Mouse (Mus musculus): ENCODE results near the gene Gabbr1. TPM values are rescaled to one million over a fixed set of nuclear protein-coding genes. Genes with fewer than 3 reads are reported as not detected.

The Gabbr1 gene
- polyA plus RNA-seq, 1 experiment, result 0.90 TPM

DNA sequence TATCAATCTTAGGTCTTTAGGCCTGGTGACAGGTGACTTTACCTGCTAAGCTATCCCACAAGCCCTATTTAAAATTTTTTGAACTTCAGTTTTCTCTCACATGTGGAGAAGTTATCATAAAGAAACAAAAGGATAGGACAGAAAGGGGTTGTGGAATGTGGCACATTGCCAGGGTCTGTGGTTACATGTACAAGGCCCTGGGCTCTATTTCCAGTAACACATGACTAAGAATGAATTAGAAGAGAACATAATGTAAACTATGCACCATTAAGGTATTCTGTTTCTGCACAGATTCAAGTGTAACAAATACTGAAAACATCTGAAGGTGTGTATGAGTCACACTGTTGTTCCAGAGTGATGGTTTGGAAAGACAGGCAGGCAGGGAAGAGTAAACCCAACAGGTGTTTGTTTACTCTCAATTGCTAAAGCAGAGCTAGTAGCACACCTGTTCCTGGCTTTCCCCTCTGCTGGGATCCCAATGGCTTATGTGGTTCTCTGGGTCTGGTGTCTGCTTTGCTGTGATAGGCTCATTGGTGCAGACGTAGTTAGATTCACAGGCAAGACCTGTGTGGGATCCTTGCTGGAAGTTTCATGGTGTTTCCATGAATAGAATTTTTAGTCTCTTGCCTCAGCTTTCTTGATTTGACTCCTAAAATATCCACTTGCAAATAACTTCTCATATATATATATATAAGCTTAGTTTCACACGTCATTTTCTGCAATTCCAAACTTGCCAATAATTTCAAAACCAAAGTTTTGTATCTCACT lies 6.5 kb upstream of the Gabbr1 start:
- TF ChIP-seq POLR2A (IDR thresholded peaks at IDR 0.05; ENCODE audit: borderline replicate concordance, low read depth, low read length) (no peak), CTCF (IDR thresholded peaks at IDR 0.05; ENCODE audit: low read depth, low read length) (no peak)
- no peaks in the 10 kb centered on the region for H3K4me1 ChIP-seq (ENCODE audit: control insufficient read depth, insufficient read depth, low read length)
- no peak overlapping the region for H3K27ac ChIP-seq (ENCODE audit: insufficient read depth, low read depth, low read length)
- H3K4me3 ChIP-seq (ENCODE audit: insufficient read depth, low read length), result no peak overlapping the region

DNA sequence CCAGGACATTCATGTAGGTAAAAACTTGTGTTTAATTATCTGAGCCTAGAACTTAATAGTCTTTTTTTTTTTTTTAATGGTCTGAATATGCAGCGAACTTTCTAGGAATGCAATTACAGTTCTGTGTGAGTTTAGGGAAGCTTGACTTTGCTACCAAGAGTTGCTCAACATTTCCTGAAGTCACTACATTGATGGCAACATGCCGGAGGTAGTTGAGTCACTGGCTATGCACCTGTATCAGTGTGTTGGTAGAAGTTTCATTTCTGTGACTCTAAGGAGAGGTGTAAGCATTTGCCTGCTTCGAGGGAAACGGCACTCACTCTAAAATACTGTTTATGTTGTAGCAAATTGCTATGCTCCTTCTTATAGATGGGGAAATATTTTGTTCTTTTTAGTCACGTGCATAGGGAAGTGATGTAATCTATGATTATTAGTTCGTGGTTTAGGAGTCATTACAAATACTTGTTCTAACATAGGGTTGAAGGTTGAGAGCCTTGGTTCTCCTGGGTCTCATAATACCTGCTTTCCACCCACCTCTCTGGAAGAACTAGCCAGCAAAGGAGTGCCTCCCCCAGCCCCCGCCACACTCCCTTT lies 1.0 kb upstream of the Gabbr1 start:
- Histone ChIP-seq H3K4me1 (ENCODE audit: control insufficient read depth, insufficient read depth, low read length) (peaks cover 6% of the 10 kb centered on the region; the same call in 1 of the 2 replicates), H3K27ac (ENCODE audit: insufficient read depth, low read depth, low read length) (no peak overlapping the region), H3K4me3 (ENCODE audit: insufficient read depth, low read length) (no peak overlapping the region)
- no peak for TF ChIP-seq CTCF (IDR thresholded peaks at IDR 0.05; ENCODE audit: low read depth, low read length)
- TF ChIP-seq POLR2A (IDR thresholded peaks at IDR 0.05; ENCODE audit: borderline replicate concordance, low read depth, low read length), result no peak

DNA sequence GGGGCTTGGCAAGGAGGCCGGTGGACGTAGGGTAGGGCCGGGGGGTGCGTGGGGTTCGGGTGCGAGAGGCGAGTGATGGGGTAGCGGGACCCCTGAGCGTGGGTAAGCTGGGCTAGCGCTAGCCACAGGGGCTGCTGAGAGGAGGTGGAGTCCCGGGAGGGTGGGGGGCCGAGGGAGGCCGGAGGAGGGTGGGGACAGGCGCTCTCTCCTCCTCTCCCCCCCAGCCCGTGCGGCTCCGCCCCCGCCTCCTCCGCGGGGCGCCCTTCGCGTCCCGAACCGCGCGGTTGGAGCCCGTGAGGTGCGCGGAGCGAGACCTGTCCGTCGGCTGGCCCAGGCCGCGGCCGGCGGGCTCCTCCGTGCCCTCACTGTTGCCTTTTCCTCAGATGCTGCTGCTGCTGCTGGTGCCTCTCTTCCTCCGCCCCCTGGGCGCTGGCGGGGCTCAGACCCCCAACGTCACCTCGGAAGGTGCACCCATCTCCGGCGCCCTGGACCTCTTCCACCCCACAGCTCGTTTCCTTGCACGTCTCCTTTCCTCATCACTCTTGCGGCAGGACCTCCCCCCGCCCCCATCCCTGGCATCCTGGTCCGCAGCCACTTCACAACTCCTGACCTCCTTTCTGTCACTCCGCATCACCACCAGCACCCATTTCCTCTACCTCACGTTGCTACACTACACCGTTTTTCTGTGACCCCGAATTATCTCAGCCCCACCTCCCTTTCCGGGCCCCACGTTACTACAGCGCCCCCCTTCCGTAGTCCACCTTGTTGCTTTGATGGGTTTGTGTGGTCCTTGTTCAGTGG lies 746 bp downstream of the Gabbr1 start:
- H3K27ac ChIP-seq (ENCODE audit: insufficient read depth, low read depth, low read length), result no peak overlapping the region
- TF ChIP-seq CTCF (IDR thresholded peaks at IDR 0.05; ENCODE audit: low read depth, low read length) (no peak), POLR2A (IDR thresholded peaks at IDR 0.05; ENCODE audit: borderline replicate concordance, low read depth, low read length) (no peak)
- H3K4me1 ChIP-seq (ENCODE audit: control insufficient read depth, insufficient read depth, low read length), result peaks cover 6% of the 10 kb centered on the region; the same call in 1 of the 2 replicates
- peak overlapping the region; percentile 50 for H3K4me3 ChIP-seq (ENCODE audit: insufficient read depth, low read length)

DNA sequence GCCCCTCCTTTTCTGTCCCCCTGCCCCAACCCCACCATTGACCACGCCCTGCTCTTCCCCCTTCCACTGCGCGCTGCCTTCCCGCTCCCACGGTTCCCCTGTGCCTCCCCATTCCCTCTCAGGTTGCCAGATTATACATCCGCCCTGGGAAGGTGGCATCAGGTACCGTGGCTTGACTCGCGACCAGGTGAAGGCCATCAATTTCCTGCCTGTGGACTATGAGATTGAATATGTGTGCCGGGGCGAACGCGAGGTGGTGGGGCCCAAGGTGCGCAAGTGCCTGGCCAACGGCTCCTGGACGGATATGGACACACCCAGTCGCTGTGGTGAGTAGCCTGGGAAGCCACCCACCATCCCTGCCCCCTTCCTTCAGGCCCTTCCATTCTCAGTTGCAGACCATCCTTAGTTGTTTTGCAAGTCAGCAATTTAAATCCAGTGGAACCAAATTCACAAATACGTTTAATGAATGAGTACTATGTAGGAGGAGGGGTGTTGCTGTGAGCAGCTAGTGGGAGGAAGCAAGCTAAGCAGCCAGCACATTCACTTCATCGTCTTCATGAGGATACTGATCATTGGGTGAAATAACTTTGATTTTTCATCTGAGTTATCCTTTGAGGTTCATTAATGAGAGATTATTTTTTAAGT lies 1.7 kb downstream of the Gabbr1 start:
- Histone ChIP-seq H3K27ac (ENCODE audit: insufficient read depth, low read depth, low read length) (no peak overlapping the region), H3K4me3 (ENCODE audit: insufficient read depth, low read length) (no peak overlapping the region), H3K4me1 (ENCODE audit: control insufficient read depth, insufficient read depth, low read length) (peaks cover 6% of the 10 kb centered on the region; the same call in 1 of the 2 replicates)
- TF ChIP-seq POLR2A (IDR thresholded peaks at IDR 0.05; ENCODE audit: borderline replicate concordance, low read depth, low read length), result no peak
- TF ChIP-seq CTCF (IDR thresholded peaks at IDR 0.05; ENCODE audit: low read depth, low read length), result no peak

DNA sequence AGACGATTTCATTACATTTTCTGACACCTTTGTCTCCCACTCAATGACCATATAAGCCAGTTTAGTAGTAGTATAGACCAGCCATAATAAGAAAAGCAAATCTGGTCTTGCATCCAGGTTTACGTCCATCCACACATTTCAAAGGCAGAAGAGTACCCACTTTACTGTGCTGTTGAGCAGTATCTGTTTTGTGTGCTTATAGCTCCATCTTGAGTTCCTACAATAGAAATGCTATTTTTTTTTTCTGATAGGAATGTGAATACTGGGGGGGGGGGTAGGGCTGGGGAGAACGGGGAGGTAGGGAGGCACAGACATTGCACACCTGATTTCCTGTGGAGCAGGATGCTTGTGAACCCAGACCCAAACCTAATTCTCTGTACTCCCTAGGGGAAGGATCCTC lies 2.2 kb downstream of the Gabbr1 start:
- no peak overlapping the region for H3K4me3 ChIP-seq (ENCODE audit: insufficient read depth, low read length)
- H3K27ac ChIP-seq (ENCODE audit: insufficient read depth, low read depth, low read length), result no peak overlapping the region
- H3K4me1 ChIP-seq (ENCODE audit: control insufficient read depth, insufficient read depth, low read length), result peaks cover 6% of the 10 kb centered on the region; the same call in 1 of the 2 replicates
- TF ChIP-seq CTCF (IDR thresholded peaks at IDR 0.05; ENCODE audit: low read depth, low read length), result no peak
- no peak for TF ChIP-seq POLR2A (IDR thresholded peaks at IDR 0.05; ENCODE audit: borderline replicate concordance, low read depth, low read length)

DNA sequence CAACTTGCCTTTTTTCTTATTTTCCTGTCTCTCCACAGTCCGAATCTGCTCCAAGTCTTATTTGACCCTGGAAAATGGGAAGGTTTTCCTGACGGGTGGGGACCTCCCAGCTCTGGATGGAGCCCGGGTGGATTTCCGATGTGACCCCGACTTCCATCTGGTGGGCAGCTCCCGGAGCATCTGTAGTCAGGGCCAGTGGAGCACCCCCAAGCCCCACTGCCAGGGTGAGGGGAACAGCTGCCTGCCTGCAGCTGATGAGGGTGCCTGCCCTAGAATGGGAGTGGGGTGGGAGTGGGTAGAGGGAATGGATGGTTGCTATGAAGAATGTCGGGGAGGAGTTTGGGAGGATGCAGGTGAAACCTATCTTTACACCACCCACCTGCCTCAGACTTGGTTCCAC lies 2.6 kb downstream of the Gabbr1 start:
- peaks cover 6% of the 10 kb centered on the region; the same call in 1 of the 2 replicates for H3K4me1 ChIP-seq (ENCODE audit: control insufficient read depth, insufficient read depth, low read length)
- no peak for TF ChIP-seq POLR2A (IDR thresholded peaks at IDR 0.05; ENCODE audit: borderline replicate concordance, low read depth, low read length)
- TF ChIP-seq CTCF (IDR thresholded peaks at IDR 0.05; ENCODE audit: low read depth, low read length), result no peak
- H3K27ac ChIP-seq (ENCODE audit: insufficient read depth, low read depth, low read length), result no peak overlapping the region
- H3K4me3 ChIP-seq (ENCODE audit: insufficient read depth, low read length), result no peak overlapping the region

DNA sequence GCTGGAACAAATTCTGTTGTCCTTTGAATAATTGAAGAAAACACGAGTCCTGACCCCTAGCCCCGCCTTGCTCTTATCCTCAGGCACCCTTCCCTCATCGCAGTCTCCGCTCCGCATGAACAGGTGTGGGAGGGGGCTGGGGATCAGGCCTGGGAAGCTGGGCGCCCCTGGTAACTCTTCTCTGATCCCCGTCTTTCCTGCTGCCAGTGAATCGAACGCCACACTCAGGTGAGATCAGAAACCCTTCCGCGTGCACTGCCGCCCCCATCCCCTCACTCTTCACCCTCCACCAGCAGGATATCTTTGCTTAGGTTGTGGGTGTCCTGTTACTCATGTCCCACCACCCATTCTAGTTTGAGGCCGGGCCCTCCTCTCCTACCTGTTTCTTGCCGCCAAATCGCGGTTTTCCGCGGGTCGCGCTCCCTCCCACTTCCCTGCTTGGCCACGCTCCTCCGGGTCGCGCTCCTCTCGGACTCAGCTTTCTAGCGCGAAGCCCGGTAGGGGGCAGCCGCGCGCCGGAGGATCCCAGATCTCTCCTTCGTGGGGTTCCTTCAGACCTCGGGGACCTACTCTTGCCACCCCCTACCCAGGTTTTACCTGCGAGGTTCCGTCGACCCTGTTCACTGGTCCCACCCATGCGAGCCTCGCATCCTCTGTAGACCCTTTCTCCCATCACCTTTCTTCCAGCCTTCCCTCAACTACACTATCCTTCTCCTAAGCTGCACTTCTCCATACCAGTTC lies 4.0 kb downstream of the Gabbr1 start:
- Histone ChIP-seq H3K4me3 (ENCODE audit: insufficient read depth, low read length) (no peak overlapping the region), H3K4me1 (ENCODE audit: control insufficient read depth, insufficient read depth, low read length) (peaks cover 6% of the 10 kb centered on the region; the same call in 1 of the 2 replicates)

DNA sequence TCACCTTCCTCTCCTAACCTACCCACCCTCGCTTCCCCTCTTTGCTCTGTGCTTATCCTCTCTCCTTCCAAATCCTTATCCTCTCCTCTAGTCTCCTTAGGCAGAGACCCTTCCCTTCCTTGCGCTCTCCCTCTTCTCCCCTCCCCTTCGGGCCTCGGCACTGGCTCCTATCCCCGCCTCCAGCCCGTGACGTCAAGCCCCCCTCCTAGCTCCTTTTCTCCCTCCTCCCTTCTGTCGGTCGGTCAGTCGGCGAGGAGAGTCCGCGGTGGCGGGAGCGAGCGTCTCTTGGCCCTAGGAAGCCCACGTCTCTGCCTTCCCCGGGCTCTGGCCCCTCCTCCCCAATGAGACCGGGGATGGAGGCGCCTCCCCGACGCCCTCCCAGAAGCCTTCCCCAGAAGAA lies 4.6 kb downstream of the Gabbr1 start:
- peaks cover 1% of the 10 kb centered on the region; the same call in 1 of the 2 replicates for H3K4me1 ChIP-seq (ENCODE audit: control insufficient read depth, insufficient read depth, low read length)
- no peak overlapping the region for H3K27ac ChIP-seq (ENCODE audit: insufficient read depth, low read depth, low read length)
- H3K4me3 ChIP-seq (ENCODE audit: insufficient read depth, low read length), result no peak overlapping the region
- TF ChIP-seq POLR2A (IDR thresholded peaks at IDR 0.05; ENCODE audit: borderline replicate concordance, low read depth, low read length), result no peak
- no peak for TF ChIP-seq CTCF (IDR thresholded peaks at IDR 0.05; ENCODE audit: low read depth, low read length)

More for the DNA sequence above, 4.0 kb downstream of the Gabbr1 start:
- no peak overlapping the region for H3K27ac ChIP-seq (ENCODE audit: insufficient read depth, low read depth, low read length)
- no peak for TF ChIP-seq POLR2A (IDR thresholded peaks at IDR 0.05; ENCODE audit: borderline replicate concordance, low read depth, low read length)
- peak; percentile 56; the same call in 1 of the 2 replicates for TF ChIP-seq CTCF (IDR thresholded peaks at IDR 0.05; ENCODE audit: low read depth, low read length)

DNA sequence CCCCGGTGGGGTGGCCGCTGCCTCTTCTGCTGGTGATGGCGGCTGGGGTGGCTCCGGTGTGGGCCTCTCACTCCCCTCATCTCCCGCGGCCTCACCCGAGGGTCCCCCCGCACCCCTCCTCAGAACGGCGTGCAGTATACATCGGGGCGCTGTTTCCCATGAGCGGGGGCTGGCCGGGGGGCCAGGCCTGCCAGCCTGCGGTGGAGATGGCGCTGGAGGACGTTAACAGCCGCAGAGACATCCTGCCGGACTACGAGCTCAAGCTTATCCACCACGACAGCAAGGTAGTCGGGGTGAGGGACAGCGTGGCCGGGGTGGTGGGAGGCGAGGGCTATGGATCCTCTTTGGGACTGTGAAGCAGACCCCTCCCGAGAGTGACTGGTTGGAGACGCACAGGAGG lies 5.1 kb downstream of the Gabbr1 start:
- TF ChIP-seq CTCF (IDR thresholded peaks at IDR 0.05; ENCODE audit: low read depth, low read length) (no peak), POLR2A (IDR thresholded peaks at IDR 0.05; ENCODE audit: borderline replicate concordance, low read depth, low read length) (no peak)
- H3K27ac ChIP-seq (ENCODE audit: insufficient read depth, low read depth, low read length), result no peak overlapping the region
- H3K4me1 ChIP-seq (ENCODE audit: control insufficient read depth, insufficient read depth, low read length), result no peaks in the 10 kb centered on the region
- no peak overlapping the region for H3K4me3 ChIP-seq (ENCODE audit: insufficient read depth, low read length)
